Mouse (Mus musculus): ENCODE measurements around the gene Tgfa.
A peak's percentile ranks its signal among the peaks of the same experiment; 100 is the strongest.

The Tgfa gene

DNA sequence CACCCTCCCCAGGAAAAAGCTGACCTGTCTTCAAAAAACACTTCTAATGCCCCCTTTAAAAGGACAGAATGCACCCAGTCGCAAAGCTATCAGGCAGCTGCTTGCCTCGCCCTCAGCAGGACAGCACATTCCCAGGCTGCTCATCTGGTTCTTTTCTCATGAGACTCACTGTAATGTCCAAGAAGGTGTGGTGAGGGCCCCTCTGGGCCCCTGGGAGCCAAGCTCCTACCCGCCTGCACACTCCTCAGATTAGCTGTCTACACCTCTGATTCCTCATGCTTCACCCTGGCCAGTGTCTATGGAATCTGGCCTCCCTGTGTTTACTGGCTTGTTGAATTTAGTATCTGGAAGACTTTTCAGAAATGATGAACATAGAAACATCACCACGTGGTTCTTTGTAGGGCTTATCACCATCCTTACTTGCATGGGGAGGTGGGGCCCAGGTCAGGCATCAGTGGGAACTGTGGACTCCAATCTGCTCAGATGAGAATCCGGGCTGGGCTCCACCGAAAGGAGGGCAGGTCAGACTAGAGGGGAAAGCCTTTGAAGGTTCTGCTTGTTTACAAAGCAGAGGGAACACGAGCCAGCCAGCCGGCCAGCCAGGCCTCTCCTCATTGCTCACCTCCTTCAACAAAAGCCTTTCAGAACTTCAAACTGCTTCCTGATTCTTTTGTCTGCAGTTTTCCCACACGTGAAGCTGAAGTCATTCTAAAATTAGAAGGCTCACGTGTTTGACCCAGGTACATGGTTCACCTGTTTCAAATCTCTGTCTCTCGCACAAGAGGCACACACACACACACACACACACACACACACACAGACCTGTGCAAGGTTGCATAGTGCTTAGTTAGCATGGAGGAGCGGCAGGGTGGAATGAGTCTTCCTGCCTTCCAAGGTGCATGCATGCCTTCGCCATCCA, 38.7 kb downstream of the Tgfa start:
- DNase-seq (ENCODE audit: low spot score), result no peak

DNA sequence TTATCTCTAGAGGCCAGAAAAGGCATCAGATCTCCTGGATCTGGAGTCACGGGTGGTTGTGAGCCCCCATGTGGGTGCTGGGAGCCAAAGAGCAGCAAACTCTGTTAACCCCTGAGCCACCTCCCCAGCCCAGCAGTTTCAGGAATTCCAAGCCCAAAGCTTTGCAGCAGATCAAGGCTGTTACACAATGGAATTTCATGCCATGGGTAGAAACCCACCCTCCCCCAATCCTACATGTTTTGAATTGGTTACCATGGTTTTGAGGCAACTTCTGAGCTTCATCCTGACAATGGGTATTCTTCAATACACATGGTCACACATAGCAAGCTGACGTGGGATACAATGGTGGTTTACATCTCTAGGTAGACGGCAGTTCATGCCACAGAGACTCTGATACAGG, 49.8 kb downstream of the Tgfa start:
- no peak for DNase-seq (ENCODE audit: low spot score)

DNA sequence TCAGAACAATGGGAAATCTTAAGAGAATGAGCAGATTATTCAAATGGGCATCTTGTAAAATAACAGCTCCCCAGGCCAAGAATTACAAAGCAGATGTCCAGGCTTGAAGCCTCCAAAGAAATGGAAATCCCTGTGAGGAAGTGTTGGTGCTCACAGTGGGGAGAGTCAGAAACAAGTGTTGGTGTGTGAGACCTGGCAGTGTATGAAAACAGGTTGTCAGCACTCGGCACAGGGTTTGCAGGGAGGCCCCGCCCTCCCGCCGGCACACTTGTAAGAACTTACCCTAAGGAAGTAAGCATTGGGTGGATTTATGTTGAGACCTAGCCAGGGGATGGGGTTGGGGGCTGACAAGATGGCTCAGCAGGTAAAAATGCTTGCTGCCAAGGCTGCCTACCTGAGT, 50.9 kb downstream of the Tgfa start:
- no peak for DNase-seq (ENCODE audit: low spot score)

DNA sequence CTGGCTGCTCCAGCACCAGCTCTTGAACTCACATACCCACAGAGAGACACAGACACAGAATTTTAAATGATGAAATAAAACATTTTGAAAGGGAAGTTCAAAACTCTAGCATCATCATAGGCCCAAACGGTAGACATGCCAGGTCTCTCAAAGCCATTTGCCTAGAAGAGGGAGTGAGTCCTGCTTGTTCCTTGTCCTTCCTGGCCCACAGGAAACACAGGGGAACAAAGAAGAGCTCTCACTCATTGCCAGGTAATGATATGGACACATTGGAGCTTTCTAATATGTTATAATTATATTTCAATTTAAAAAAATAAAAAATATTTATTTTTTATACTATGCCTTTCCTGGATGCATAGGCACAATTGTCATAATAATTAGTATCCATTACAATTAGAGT, 53.5 kb downstream of the Tgfa start:
- DNase-seq (ENCODE audit: low spot score), result no peak

DNA sequence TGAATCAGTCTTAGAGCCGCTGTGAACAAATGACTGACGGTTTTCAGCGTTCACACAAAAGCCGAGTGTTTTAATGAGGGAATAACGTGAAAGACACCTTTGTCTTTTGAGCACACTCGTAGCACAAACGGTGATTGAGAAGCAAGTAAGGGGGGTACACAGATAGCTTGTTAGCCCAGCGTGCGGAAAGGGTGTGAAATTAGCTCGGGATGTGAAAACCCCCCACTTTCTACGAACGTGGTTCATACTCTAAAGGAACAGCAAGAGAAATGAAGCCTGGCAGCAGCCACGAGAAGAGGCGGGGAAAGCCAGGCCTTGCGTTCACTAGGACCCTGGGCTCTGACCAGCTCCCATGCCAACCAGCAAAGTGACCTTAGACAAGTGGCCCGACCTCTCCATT, 54.0 kb downstream of the Tgfa start:
- peak; percentile 23 for DNase-seq (ENCODE audit: low spot score)

DNA sequence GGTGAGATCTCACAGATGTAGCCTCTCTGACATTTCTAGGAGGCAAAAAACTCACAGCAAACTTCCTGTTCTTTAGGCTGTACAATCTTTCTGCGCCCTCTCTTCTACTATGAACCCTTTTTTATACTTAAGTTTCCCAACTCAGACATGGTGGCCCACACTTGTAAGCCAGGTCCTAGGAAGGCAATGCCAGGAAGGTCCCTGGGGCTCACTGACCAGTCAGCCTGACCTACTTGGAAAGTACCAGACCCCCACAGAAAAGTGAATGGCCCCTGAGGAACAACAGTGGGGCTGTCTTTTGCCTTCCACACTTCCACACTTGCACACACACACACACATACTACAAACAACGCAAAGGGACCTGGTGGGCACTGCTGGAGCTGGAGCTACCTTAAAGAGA, 55.2 kb downstream of the Tgfa start:
- DNase-seq (ENCODE audit: low spot score), result no peak

DNA sequence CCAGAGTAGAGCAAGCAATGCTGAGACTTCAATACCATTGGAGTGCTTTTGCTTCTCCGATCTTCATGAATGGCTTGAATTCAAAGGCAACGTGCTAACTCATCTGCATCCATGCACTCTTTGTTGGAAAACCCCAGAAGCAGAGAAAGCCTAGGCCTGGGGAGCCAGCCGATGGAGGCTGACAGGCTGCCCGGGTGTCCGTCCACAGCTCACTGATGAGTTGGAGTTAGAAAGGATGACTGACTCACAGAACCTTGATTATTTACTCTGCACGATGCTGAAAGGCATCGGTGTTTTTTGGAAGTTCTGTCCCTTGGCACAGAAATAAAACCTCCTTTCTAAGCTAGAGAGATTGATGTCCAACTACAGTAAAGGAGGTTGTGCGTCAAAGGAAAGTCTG, 55.8 kb downstream of the Tgfa start:
- no peak for DNase-seq (ENCODE audit: low spot score)

DNA sequence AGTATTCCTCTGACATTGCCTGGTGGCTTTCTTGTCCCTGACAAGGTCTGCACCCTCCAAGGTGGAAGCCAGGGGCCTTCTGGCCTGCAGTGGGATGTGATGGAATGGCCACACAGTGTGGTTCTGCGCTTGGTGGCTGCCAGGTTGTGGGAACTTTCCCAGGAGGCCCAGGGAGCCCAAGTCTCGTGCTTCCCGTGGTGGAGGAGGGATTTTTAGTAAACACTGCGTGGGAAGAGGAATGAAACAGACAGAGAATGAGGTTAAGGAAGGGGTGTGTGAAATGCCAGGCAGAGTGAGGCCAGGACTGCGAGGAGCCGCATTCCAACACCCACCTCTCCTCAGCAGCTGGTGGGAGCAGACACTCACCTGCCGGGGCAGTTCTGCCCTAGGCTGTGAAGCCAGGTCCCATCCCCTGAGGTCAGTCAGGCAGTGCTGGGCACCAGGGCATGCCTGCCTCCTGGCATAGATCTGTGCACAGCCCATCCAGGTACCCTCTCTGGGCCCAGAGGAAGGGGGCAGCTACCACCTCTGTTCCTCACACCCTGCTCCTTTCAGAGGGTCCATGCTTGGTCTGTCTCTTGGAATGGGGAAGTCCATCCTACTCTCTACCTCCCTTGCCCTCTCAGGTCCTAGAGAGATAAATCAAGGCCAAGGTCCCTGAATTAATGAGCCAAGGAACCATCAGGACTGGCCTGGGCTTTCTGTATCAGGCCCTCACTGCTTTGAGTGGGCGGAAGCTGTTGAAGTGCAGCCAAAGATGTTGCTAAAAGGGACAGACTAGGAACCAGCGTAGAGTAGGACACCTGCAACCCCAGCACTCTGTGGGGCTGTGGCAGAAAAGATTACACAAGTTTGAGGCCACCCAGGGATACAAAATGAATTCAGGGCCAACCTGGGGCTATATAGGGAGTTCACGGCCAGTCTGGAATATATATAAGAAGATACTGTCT, 57.4 kb downstream of the Tgfa start:
- DNase-seq (ENCODE audit: low spot score), result no peak

DNA sequence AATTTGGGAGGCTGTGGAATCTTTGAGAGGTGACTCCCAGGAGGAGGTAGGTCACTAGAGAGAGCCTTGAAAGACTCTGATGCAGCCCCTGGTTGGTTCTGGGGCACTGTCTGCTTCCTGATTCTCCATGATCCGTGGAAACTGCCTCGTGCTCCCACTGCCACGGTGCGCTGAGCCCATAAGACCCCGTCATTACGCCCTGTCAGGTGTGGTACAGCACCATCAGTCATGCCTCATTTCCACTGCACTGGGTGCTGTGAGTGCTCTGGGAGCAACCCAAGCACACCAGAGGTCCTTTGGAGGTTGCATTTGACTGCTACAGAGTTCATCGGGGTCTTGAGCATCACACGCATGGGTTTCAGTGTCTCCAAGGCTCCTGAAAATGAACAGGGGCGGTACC, 60.9 kb downstream of the Tgfa start:
- DNase-seq (ENCODE audit: low spot score), result no peak

DNA sequence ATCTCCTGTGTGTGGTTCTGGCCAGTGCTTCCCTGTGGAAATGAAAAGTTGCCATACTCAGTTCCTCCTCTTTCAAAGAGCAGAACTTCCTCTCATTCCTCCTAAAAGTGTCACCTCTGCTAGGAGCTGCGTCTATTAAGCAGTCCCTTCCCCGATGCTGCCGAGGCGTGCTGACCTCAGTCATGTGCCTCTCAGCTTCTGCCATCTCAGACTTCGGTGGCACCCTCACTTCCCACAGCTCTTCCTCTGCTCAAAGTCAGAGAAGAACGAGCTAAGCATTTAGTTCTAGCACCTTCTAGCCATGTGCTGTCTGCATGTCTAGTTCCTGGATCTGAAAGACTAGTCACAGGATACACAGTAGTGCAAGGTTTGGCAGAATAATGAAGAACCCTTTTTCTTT, 64.2 kb downstream of the Tgfa start:
- peak; percentile 53 for DNase-seq (ENCODE audit: low spot score)

DNA sequence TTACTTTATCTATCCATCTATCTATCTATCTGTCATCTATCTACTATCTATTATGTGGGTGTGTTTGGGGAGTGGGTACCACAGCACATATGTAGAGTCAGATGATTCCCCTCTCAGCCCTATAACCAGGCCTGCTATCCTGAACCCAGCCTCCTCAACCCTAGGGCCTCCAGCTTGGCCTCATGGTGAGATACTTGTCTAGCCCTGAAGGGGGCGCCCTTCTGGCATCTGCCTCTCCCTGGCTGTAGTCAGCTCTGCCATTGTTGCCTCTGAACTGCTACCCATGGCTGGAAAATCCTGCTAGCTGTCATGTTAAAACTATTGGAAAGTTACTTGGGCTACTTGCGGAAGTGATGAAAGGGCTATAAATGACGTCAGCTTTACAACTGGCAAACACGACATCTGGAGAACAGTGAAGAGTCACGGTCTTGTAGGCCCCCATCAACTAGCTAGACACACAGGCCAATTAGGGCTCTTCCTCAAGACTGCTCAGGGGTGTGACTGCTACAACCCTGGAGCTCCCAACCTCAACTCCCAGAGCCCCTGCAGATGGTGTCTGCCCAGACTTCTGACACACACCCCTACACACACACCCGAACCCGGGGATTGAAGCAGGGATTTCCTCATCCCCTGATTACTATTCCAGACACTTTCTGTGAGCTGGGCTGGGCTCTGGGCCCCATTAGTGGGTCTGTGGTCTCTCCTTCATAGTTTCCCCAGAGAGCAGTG, 65.5 kb downstream of the Tgfa start:
- DNase-seq (ENCODE audit: low spot score), result no peak

DNA sequence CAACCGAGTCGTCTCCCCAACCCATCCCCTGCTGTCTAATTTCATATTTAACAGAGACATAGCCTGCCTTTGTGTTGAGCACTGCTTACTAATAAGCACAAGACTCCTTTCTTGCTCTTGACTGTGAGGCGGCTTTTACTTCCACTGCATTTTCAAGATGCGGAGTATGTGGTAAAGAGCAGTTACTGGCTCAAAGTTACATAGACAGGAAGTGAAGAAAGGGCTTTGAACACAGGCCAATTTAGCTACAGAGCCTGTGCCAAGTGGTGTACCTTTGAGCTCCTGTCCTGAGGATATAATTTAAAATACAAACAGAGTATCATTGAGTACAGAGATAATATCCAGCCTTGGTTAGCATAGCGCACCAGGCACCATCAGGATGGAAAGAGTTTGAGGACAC, 71.8 kb downstream of the Tgfa start:
- DNase-seq (ENCODE audit: low spot score), result no peak

DNA sequence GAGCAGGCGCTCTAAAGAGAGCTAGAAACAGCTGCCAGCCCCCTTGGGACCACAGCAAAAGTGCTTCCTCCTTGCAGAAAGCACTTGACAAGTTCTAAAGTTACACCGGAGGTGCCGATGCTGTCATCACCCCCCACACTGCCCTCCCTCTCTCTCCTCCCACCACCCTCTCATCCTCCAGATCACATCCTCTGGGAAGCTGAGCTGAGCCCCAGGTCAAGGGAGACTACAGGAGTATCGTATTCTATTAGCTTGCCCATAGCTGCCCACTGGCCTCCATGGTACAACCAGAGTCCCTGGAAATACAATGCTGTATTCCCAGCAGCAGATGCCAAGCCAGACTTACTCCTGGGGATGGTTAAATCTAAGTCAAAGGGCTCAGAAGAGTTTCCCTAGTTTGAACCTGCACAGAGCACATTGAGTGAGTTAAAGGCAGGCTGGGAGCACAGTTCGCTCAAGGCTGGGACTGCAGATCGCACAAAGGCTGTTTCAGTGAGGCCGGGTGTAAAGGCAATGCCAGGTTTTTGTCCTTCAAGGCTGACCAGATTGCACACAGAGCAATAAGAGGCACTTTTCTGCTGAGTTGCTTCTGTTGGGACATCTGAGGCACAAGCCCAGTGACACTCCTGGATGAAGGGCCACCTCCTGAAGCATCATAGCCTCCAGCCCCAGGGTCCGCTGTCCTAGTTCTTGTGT, 75.5 kb downstream of the Tgfa start:
- no peak for DNase-seq (ENCODE audit: low spot score)

DNA sequence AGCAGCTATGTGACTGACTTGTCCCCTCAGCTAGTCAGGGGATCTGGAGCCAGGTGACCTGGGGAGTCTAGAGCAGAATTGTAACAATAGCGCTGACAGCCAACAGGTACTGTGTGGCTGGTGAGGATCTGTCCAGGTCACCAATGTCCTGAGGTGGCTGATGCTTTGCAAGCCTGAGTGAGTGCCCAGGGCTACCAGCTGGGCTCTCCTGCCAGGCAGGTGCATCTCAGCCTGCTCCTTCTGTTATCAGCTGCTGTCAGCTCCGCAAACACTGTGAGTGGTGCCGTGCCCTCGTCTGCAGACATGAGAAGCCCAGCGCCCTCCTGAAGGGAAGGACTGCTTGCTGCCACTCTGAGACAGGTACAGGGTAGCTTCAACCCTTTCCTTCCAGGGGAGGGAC, 76.1 kb downstream of the Tgfa start:
- no peak for DNase-seq (ENCODE audit: low spot score)

DNA sequence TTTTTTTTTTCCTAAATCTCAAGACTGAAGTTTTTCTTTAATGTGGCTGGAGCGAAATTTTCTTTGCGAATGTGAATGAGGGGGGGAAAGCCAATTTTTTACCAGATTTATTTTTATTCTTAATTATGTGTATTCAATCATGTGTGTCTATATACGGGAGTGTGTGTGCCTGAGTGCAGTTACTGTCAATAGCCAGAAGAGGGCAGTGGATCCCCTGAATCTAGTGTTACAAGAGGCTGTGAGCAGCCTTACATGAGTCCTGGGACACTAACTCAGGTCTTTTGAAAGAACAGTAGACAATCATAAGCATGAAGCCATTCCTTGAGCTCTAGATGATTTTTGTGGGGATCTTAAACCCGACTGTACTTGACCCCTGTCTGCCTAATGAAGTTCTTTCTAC, 80.7 kb downstream of the Tgfa start:
- DNase-seq (ENCODE audit: low spot score), result no peak

DNA sequence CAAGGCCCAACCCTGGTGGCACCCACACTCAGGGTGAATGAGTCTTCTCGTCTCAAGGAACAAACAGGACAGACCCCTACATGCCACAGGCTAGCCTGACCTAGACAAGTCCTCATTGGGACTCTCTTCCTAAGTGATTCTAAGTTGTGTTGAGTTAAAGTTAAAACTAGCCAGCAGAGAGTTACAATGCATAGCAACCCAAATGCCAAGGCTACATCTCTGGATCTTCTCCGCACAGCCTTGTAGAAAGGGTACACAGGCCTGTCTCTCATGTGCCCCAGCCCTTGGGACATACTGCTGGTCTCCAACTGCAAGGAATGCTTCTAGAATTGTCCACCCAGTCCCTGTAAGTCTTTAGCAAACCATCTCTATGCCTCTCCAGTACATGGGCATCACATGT, 81.8 kb downstream of the Tgfa start:
- DNase-seq (ENCODE audit: low spot score), result no peak

DNA sequence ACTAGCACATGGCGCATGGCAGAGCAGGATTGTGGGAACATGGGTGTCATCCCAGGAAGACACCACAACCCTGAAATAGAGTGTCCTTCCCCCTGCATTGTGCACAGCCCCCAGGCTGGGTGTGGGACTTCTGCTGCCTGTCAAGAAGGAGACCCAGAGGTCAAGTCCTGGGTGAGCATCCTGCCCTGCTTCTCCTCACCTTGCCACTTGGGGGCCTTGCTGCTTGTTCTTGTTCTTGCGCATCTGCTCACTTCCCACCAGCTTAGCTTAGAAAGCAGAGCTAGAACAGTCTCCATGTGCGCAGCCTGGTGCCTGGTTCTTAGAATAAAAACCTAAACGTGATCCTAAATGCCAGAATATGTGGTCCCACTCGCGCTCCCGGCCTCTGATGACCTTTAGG, 82.6 kb downstream of the Tgfa start:
- DNase-seq (ENCODE audit: low spot score), result no peak

DNA sequence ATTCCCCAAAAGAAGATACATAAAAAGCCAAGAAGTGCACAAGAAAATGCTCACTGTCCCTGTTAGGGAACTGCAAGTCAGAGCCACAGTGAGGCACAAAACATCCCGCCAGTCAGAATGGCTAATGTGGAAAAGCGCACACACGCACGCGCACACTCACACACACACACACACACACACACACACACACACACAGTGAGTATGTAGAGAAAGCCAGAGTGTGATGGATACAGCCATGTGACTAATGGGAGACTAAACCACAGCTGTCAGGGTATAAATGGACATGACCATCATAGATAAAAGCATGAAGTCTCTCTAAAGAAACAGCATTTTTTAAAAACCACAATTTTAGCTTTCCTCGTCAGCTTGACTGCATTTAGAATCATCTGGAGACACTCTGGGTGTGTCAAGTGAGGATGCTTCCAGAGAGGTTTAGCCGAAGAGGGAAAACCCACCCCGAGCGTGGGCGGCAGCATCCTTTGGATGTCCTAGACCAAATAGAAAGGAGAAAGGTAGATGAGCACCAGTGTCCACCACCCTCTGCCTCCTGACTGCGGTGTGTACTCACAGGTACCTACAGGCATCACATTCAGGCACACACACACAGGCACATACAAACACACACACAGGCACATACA, 86.7 kb downstream of the Tgfa start:
- DNase-seq (ENCODE audit: low spot score), result no peak

DNA sequence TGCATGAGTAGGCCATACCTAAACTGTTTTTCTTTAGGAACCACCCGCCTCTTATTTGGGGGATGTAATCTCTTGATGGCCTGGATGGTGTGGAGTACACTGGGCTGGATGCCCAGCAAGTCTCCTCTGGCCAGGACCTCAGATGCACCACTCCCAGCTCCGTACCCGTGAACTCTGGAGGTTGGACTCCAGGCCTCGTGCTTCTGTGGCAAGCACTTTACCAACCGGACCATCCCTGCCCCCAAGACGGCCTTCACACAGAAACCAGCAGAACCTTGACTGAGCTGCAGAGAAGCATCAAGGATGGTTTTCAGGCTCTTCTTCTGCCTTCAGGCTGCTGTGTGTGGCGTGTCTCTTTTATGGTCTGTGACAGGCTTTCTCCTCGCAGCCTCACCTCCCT, 98.3 kb downstream of the Tgfa start:
- no peak for DNase-seq (ENCODE audit: low spot score)

DNA sequence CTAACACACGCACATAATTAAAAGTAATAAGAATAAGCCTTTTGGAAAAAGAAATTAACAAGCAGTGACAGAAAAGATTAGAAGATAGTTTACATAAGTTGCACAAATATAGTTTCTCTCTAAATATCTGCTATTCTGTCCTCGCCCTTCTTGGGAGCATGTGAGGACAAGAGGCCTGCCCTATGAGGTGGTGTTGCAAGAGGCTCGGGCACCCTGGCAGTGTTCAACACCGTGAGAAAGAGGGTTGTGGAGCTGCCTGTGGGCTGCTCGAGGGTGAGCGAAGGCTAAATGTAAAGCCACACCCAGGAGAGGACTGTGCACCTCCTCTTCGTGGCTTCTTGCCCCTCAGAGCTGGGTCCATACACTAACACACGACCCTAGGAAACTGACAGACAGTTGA, 100.4 kb downstream of the Tgfa start:
- DNase-seq (ENCODE audit: low spot score), result no peak

DNA sequence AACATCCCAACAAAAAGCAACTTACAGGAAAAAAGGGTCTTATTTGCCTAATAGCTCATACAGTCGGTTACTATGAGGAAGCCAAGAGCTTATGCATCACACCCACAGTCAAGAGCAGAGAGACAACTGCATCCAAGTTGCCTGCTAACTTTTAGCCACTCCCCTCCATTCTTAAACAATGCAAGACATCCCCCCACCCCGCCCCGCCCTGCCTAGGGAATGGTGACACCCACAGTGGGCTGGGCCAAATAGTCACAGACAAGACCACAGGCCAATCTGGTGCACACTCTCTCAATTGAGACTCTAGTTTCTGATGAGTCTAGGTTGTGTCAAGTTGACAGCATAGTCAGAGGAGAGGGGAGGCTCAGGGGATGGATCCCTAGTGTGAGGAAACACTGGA, 101.1 kb downstream of the Tgfa start:
- DNase-seq (ENCODE audit: low spot score), result no peak

All from layer of hippocampus, adult 11-12 months (tissue).